In genomic region chr3:69231522-69232138, GRCm38 (mm10) we compare ENCODE assay signal across 31 mouse cellular contexts. TPM values are rescaled to one million over a fixed set of nuclear protein-coding genes. Genes with fewer than 3 reads are reported as not detected.
DNase-seq lines count a peak whose midpoint lies in the region; ATAC-seq and TF ChIP-seq lines count a peak whose summit lies in the region.
"Had no signal": no experiment of that assay in that cellular context is flagged by ENCODE, and none has a peak within 500 bp of the region (broad histone marks: within the 10 kb centered on the region; RNA-seq: fewer than 3 reads in every experiment).

No protein-coding gene starts in this region.

- intact Hi-C loops in gastrocnemius, postnatal 36 days (cut with DNase I), result no loop called here

- no peaks in the 10 kb centered on the region for H3K27me3 ChIP-seq in intestine, embryonic 15.5 days (replicated peaks)
- H3K27me3 ChIP-seq in intestine, postnatal 0 days (replicated peaks; ENCODE audit: control insufficient read depth, insufficient read depth, low read length), result no peaks in the 10 kb centered on the region
- no peaks in the 10 kb centered on the region for H3K27me3 ChIP-seq in CH12.LX (replicated peaks)
- H3K27me3 ChIP-seq in intestine, embryonic 16.5 days (replicated peaks; ENCODE audit: control insufficient read depth, insufficient read depth, low read length), result no peaks in the 10 kb centered on the region
- no peaks in the 10 kb centered on the region for H3K27me3 ChIP-seq in liver, embryonic 11.5 days (replicated peaks; ENCODE audit: control insufficient read depth, insufficient read depth, low read length)
- H3K27me3 ChIP-seq: embryonic facial prominence, embryonic 12.5 days; embryonic facial prominence, embryonic 15.5 days; forebrain, embryonic 12.5 days; forebrain, embryonic 15.5 days; hindbrain, embryonic 12.5 days; hindbrain, embryonic 15.5 days had no signal

- H3K4me3 ChIP-seq in intestine, embryonic 15.5 days (replicated peaks), result no peak overlapping the region
- no peak overlapping the region for H3K4me3 ChIP-seq in intestine, postnatal 0 days (ENCODE audit: low read depth, low read length)
- H3K4me3 ChIP-seq in CH12.LX (replicated peaks in 1 of 3; ENCODE audit: low read depth in 2 of 3, low read length in 2 of 3, poor library complexity in 1 of 3), result no peak overlapping the region
- no peak overlapping the region for H3K4me3 ChIP-seq in intestine, embryonic 16.5 days (ENCODE audit: low read length)
- no peak overlapping the region for H3K4me3 ChIP-seq in liver, embryonic 11.5 days (ENCODE audit: low read depth, low read length)
- H3K4me3 ChIP-seq: embryonic facial prominence, embryonic 12.5 days; embryonic facial prominence, embryonic 15.5 days; forebrain, embryonic 12.5 days; forebrain, embryonic 15.5 days; gastrocnemius, adult 2 months; hindbrain, embryonic 12.5 days; hindbrain, embryonic 15.5 days had no signal

- H3K9ac ChIP-seq in intestine, embryonic 15.5 days, result no peak overlapping the region
- H3K9ac ChIP-seq in intestine, postnatal 0 days (ENCODE audit: low read depth, low read length), result no peak overlapping the region
- no peak overlapping the region for H3K9ac ChIP-seq in CH12.LX (ENCODE audit: insufficient read depth, low read depth)
- H3K9ac ChIP-seq in intestine, embryonic 16.5 days (ENCODE audit: low read depth, low read length), result no peak overlapping the region
- H3K9ac ChIP-seq in liver, embryonic 11.5 days (ENCODE audit: low read depth, low read length), result no peak overlapping the region
- H3K9ac ChIP-seq: embryonic facial prominence, embryonic 12.5 days; embryonic facial prominence, embryonic 15.5 days; forebrain, embryonic 12.5 days; forebrain, embryonic 15.5 days; hindbrain, embryonic 12.5 days; hindbrain, embryonic 15.5 days had no signal

- no peaks in the 10 kb centered on the region for H3K4me1 ChIP-seq in intestine, embryonic 15.5 days (replicated peaks)
- no peaks in the 10 kb centered on the region for H3K4me1 ChIP-seq in intestine, postnatal 0 days (replicated peaks; ENCODE audit: control insufficient read depth, insufficient read depth, low read length)
- peaks cover 0 to 7% of the 10 kb centered on the region in 2 experiments; a peak in 3 of 4 replicates for H3K4me1 ChIP-seq in CH12.LX (ENCODE audit: control insufficient read depth in 1 of 2, insufficient read depth in 2 of 2)
- H3K4me1 ChIP-seq in intestine, embryonic 16.5 days (ENCODE audit: control insufficient read depth, insufficient read depth, low read length), result no peaks in the 10 kb centered on the region
- no peaks in the 10 kb centered on the region for H3K4me1 ChIP-seq in liver, embryonic 11.5 days (replicated peaks; ENCODE audit: control insufficient read depth, insufficient read depth, low read length)
- H3K4me1 ChIP-seq: embryonic facial prominence, embryonic 12.5 days; embryonic facial prominence, embryonic 15.5 days; forebrain, embryonic 12.5 days; forebrain, embryonic 15.5 days; hindbrain, embryonic 12.5 days; hindbrain, embryonic 15.5 days had no signal

- no peaks in the 10 kb centered on the region for H3K79me2 ChIP-seq in CH12.LX (replicated peaks; ENCODE audit: control insufficient read depth, extremely low read depth, insufficient read depth, poor library complexity, severe bottlenecking)

- 78% methylated on average over 14 of the region's 14 CpGs for WGBS in intestine, embryonic 15.5 days
- 66% methylated on average over 14 of the region's 14 CpGs for WGBS in intestine, postnatal 0 days
- 75% methylated on average over 14 of the region's 14 CpGs for WGBS in intestine, embryonic 16.5 days
- 88% methylated on average over 14 of the region's 14 CpGs for WGBS in liver, embryonic 11.5 days

- TF ChIP-seq EP300 in CH12.LX (IDR thresholded peaks at IDR 0.05; ENCODE audit: low read length), result no peak

- H3K36me3 ChIP-seq in intestine, embryonic 15.5 days, result no peaks in the 10 kb centered on the region
- no peaks in the 10 kb centered on the region for H3K36me3 ChIP-seq in intestine, postnatal 0 days (ENCODE audit: control insufficient read depth, insufficient read depth)
- no peaks in the 10 kb centered on the region for H3K36me3 ChIP-seq in CH12.LX (replicated peaks in 1 of 2; ENCODE audit: control insufficient read depth in 1 of 2, insufficient read depth in 1 of 2, low read length in 1 of 2)
- no peaks in the 10 kb centered on the region for H3K36me3 ChIP-seq in intestine, embryonic 16.5 days (ENCODE audit: control insufficient read depth, insufficient read depth, low read length)
- no peaks in the 10 kb centered on the region for H3K36me3 ChIP-seq in liver, embryonic 11.5 days (ENCODE audit: control insufficient read depth, insufficient read depth, low read length)
- H3K36me3 ChIP-seq: embryonic facial prominence, embryonic 12.5 days; embryonic facial prominence, embryonic 15.5 days; forebrain, embryonic 12.5 days; forebrain, embryonic 15.5 days; hindbrain, embryonic 12.5 days; hindbrain, embryonic 15.5 days had no signal

- no peaks in the 10 kb centered on the region for H3K9me3 ChIP-seq in intestine, embryonic 15.5 days
- H3K9me3 ChIP-seq in intestine, postnatal 0 days (ENCODE audit: control insufficient read depth), result no peaks in the 10 kb centered on the region
- no peaks in the 10 kb centered on the region for H3K9me3 ChIP-seq in CH12.LX (replicated peaks; ENCODE audit: low read length)
- no peaks in the 10 kb centered on the region for H3K9me3 ChIP-seq in intestine, embryonic 16.5 days (ENCODE audit: control insufficient read depth, low read length)
- H3K9me3 ChIP-seq in liver, embryonic 11.5 days (ENCODE audit: control insufficient read depth, low read length), result no peaks in the 10 kb centered on the region
- H3K9me3 ChIP-seq: embryonic facial prominence, embryonic 12.5 days; embryonic facial prominence, embryonic 15.5 days; forebrain, embryonic 12.5 days; forebrain, embryonic 15.5 days; hindbrain, embryonic 12.5 days; hindbrain, embryonic 15.5 days had no signal

- no peak for TF ChIP-seq RAD21 in CH12.LX (IDR thresholded peaks at IDR 0.05; ENCODE audit: low read depth, low read length)

- no peak overlapping the region for H3K4me2 ChIP-seq in intestine, embryonic 15.5 days (replicated peaks)
- H3K4me2 ChIP-seq in intestine, postnatal 0 days (replicated peaks; ENCODE audit: low read depth), result no peak overlapping the region
- H3K4me2 ChIP-seq in CH12.LX (ENCODE audit: insufficient read depth, low read depth, poor library complexity, severe bottlenecking), result peak overlapping the region; percentile 29; the same call in 1 of the 2 replicates
- H3K4me2 ChIP-seq in intestine, embryonic 16.5 days (ENCODE audit: low read depth, low read length), result no peak overlapping the region
- H3K4me2 ChIP-seq in liver, embryonic 11.5 days, result no peak overlapping the region
- H3K4me2 ChIP-seq: embryonic facial prominence, embryonic 12.5 days; embryonic facial prominence, embryonic 15.5 days; forebrain, embryonic 12.5 days; forebrain, embryonic 15.5 days; heart, embryonic 11.5 days; hindbrain, embryonic 12.5 days; hindbrain, embryonic 15.5 days had no signal

- no peak overlapping the region for H3K27ac ChIP-seq in intestine, embryonic 15.5 days
- no peak overlapping the region for H3K27ac ChIP-seq in intestine, postnatal 0 days (ENCODE audit: low read depth, low read length)
- no peak overlapping the region for H3K27ac ChIP-seq in CH12.LX (ENCODE audit: insufficient read depth, low read depth)
- no peak overlapping the region for H3K27ac ChIP-seq in intestine, embryonic 16.5 days (ENCODE audit: low read length)
- H3K27ac ChIP-seq in liver, embryonic 11.5 days (ENCODE audit: low read depth, low read length), result no peak overlapping the region
- H3K27ac ChIP-seq: embryonic facial prominence, embryonic 12.5 days; embryonic facial prominence, embryonic 15.5 days; forebrain, embryonic 12.5 days; forebrain, embryonic 15.5 days; gastrocnemius, adult 2 months; hindbrain, embryonic 12.5 days; hindbrain, embryonic 15.5 days had no signal

- dilution Hi-C loops in CH12.LX (cut with MboI; ENCODE audit: extremely low pct_ligation_motif_present, extremely low pct_unique_long_range_greater_than_20kb, low sequenced_read_pairs), result no loop called here

- in situ Hi-C loops in CH12.LX (cut with MboI; ENCODE audit: low pct_ligation_motif_present, low pct_unique_long_range_greater_than_20kb, low sequenced_read_pairs), result loop anchor here (25.0 kb wide), 1 partner anchor 656 kb away; no protein-coding TSS in a partner anchor

- peak; percentile 89 for ATAC-seq in intestine, embryonic 15.5 days
- ATAC-seq in intestine, postnatal 0 days, result no peak
- ATAC-seq in intestine, embryonic 16.5 days, result peak; percentile 74
- ATAC-seq in liver, embryonic 11.5 days (replicated peaks; ENCODE audit: low FRiP score), result no peak
- ATAC-seq: forebrain, embryonic 15.5 days had no signal

- TF ChIP-seq POLR2A in CH12.LX (IDR thresholded peaks at IDR 0.05; ENCODE audit: low read depth, low read length), result no peak

- no peak for DNase-seq in CH12.LX (ENCODE audit: extremely low read depth)
- no peak for DNase-seq in liver, embryonic 11.5 days (ENCODE audit: low spot score)
- DNase-seq in urinary bladder, postnatal 10 days (ENCODE audit: low spot score), result no peak
- no peak for DNase-seq in gastrocnemius, postnatal 36 days
- DNase-seq: adrenal gland, adult 2 months; adrenal gland, postnatal 14 days; cerebellum, adult 18-20 months; cerebellum, adult 9-10 months; cerebellum, postnatal 14 days; gastrocnemius, adult 2 months; gastrocnemius, postnatal 14 days; kidney, adult 11 months; kidney, adult 8-10 months had no signal

- no peak for TF ChIP-seq CTCF in intestine, postnatal 0 days (IDR thresholded peaks at IDR 0.05; ENCODE audit: low read depth)
- no peak for TF ChIP-seq CTCF in CH12.LX (conservative IDR thresholded peaks at IDR 0.05 in 1 of 2, IDR thresholded peaks at IDR 0.05 in 1 of 2; ENCODE audit: low read depth in 2 of 2, low read length in 2 of 2)

TF ChIP-seq in CH12.LX, 34 proteins besides CTCF, POLR2A, EP300 and RAD21 (continues in another document):
- no peak for TF ChIP-seq MAX (IDR thresholded peaks at IDR 0.05; ENCODE audit: low read length)
- no peak for TF ChIP-seq KAT2A (IDR thresholded peaks at IDR 0.05; ENCODE audit: insufficient replicate concordance, low read length)
- TF ChIP-seq BHLHE40 (IDR thresholded peaks at IDR 0.05; ENCODE audit: low read depth, low read length), result no peak
- no peak for TF ChIP-seq ELF1 (IDR thresholded peaks at IDR 0.05; ENCODE audit: low read depth, low read length)
- TF ChIP-seq SIN3A (IDR thresholded peaks at IDR 0.05; ENCODE audit: low read length), result no peak
- no peak for TF ChIP-seq ETS1 (conservative IDR thresholded peaks at IDR 0.05; ENCODE audit: low read depth, low read length)
- no peak for TF ChIP-seq JUN (IDR thresholded peaks at IDR 0.05; ENCODE audit: insufficient read depth, low read depth, low read length)

RNA-seq across cellular contexts. Expression of gene Arl14, which starts 9.4 kb away (rescaled TPM):
- polyA plus RNA-seq in intestine, embryonic 15.5 days (2015; fragmentation: Nextera tagmentation; extraction: Ambion mirVana), result 1.9 and 3.0 TPM in 2 replicates
- 1.1 TPM in 2 replicates for polyA plus RNA-seq in intestine, postnatal 0 days (2015; fragmentation: Nextera tagmentation; extraction: Ambion mirVana)
- total RNA-seq in CH12.LX (2012; rRNA removed) (not detected in 2 replicates), CH12.LX (2014; rRNA removed) (not detected in 2 replicates)
- not detected in 2 replicates for polyA plus RNA-seq in CH12.LX (2012; ENCODE audit: insufficient read length, low read depth)
- 1.4 and 1.6 TPM in 2 replicates for polyA plus RNA-seq in intestine, embryonic 16.5 days (2015; fragmentation: Nextera tagmentation; extraction: Ambion mirVana)
- not detected in 2 replicates for polyA plus RNA-seq in liver, embryonic 11.5 days (2014; fragmentation: Nextera tagmentation; extraction: Ambion mirVana)
- not detected for total RNA-seq in gastrocnemius, postnatal 36 days (2021)
- total RNA-seq: adrenal gland, adult 2 months; adrenal gland, postnatal 14 days; gastrocnemius, adult 2 months; gastrocnemius, postnatal 14 days; heart, adult 8-10 months; heart, postnatal 25 days; hematopoietic stem cell, adult 5-6 weeks; MEL had no signal
- polyA plus RNA-seq: adrenal gland, adult 2 months; C2C12; embryonic facial prominence, embryonic 12.5 days; forebrain, embryonic 12.5 days; forebrain, embryonic 15.5 days; gonadal fat pad, adult 2 months; heart, embryonic 11.5 days; heart, embryonic 14.5 days; heart, postnatal 0 days; hindbrain, embryonic 12.5 days; hindbrain, embryonic 15.5 days had no signal

Comparison
In these comparisons a context has a peak if more than half of its experiments do, and no peak if none do; other contexts are left out.
1. ATAC-seq: peak in intestine, embryonic 15.5 days (single experiment) and intestine, embryonic 16.5 days (single experiment); none in intestine, postnatal 0 days (single experiment) and liver, embryonic 11.5 days (single experiment).